Mouse (Mus musculus): ENCODE results near the gene Ubac1.

- TF ChIP-seq POLR2A (IDR thresholded peaks at IDR 0.05; ENCODE audit: borderline replicate concordance, insufficient read depth, low read length) (no peak), CTCF (IDR thresholded peaks at IDR 0.05; ENCODE audit: borderline replicate concordance, insufficient read depth, low read depth, low read length) (no peak)
Observed at GRCm38 (mm10) chr2:25992285-25992684, 29.3 kb downstream of the Ubac1 start.
